In the genomic region with DNA sequence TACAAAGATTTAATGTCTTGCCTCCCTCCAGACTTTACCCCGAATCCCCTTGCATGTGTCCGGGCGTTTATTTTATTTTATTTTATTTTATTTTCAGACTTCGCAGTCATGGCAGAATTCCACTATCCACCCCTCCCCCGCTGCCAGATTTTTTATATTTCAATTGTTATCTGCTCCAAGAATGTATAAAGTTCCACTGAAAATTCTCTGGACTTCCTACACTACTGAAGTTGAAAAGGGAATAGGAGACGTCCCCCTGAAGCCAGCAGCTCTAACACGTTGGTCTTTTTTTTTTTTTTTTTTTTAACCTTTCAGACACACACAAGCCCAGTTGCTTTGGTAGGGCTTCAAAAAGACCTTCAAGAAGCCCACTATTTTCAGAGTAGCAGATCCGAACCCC, we compare ENCODE assay signal across 8 mouse cellular contexts. TPM values are rescaled to one million over a fixed set of nuclear protein-coding genes. Genes with fewer than 3 reads are reported as not detected.
A peak's percentile ranks its signal among the peaks of the same experiment; 100 is the strongest.
DNase-seq lines count a peak whose midpoint lies in the region; ATAC-seq lines count a peak whose summit lies in the region.

No protein-coding gene starts in this region.

- ATAC-seq in heart, embryonic 14.5 days (ENCODE audit: insufficient number of reproducible peaks, insufficient read depth, low FRiP score, low read depth): no peak
- ATAC-seq in hindbrain, embryonic 14.5 days (ENCODE audit: low FRiP score): no peak
- no peak for ATAC-seq in midbrain, embryonic 12.5 days (ENCODE audit: low FRiP score, low read depth)

- H3K9me3 ChIP-seq in heart, embryonic 14.5 days (ENCODE audit: control insufficient read depth, low read length): no peaks in the 10 kb centered on the region
- no peaks in the 10 kb centered on the region for H3K9me3 ChIP-seq in embryonic facial prominence, embryonic 10.5 days
- no peaks in the 10 kb centered on the region for H3K9me3 ChIP-seq in hindbrain, embryonic 14.5 days (ENCODE audit: control insufficient read depth, low read length)
- no peaks in the 10 kb centered on the region for H3K9me3 ChIP-seq in midbrain, embryonic 12.5 days

- H3K4me3 ChIP-seq in heart, embryonic 14.5 days (ENCODE audit: control insufficient read depth in 1 of 2, insufficient read depth in 1 of 2, low read depth in 1 of 2, low read length in 2 of 2): peak overlapping the region; percentile 76 to 94
- peak overlapping the region; percentile 81 for H3K4me3 ChIP-seq in embryonic facial prominence, embryonic 10.5 days
- peak overlapping the region; percentile 60; the same call in 1 of the 2 replicates for H3K4me3 ChIP-seq in hindbrain, embryonic 14.5 days (replicated peaks; ENCODE audit: low read length)
- peak overlapping the region; percentile 67 for H3K4me3 ChIP-seq in midbrain, embryonic 12.5 days

- peak overlapping the region; percentile 85 for H3K4me2 ChIP-seq in heart, embryonic 14.5 days (ENCODE audit: low read length)
- H3K4me2 ChIP-seq in hindbrain, embryonic 14.5 days (replicated peaks): peak overlapping the region; percentile 90
- peak overlapping the region; percentile 91 for H3K4me2 ChIP-seq in midbrain, embryonic 12.5 days (replicated peaks)

- H3K4me1 ChIP-seq in heart, embryonic 14.5 days (ENCODE audit: control insufficient read depth in 2 of 2, insufficient read depth in 2 of 2, low read length in 2 of 2): peaks cover 5 to 7% of the 10 kb centered on the region in 2 experiments
- peaks cover 32% of the 10 kb centered on the region for H3K4me1 ChIP-seq in embryonic facial prominence, embryonic 10.5 days
- peaks cover 9% of the 10 kb centered on the region; the same call in 1 of the 2 replicates for H3K4me1 ChIP-seq in hindbrain, embryonic 14.5 days (replicated peaks; ENCODE audit: control insufficient read depth, insufficient read depth, low read length)
- H3K4me1 ChIP-seq in midbrain, embryonic 12.5 days: peaks cover 13% of the 10 kb centered on the region

- DNase-seq in heart, adult 18-20 months: no peak
- DNase-seq in embryonic facial prominence, embryonic 10.5 days (ENCODE audit: low spot score): no peak
- DNase-seq in hindbrain, embryonic 14.5 days (ENCODE audit: low spot score): no peak
- no peak for DNase-seq in gastrocnemius, postnatal 4 days (ENCODE audit: low spot score in 2 of 2)
- no peak for DNase-seq in right cerebral cortex, postnatal 4 days
- no peak for DNase-seq in urinary bladder, postnatal 14 days (ENCODE audit: low spot score)

- no peaks in the 10 kb centered on the region for H3K27me3 ChIP-seq in heart, embryonic 14.5 days (ENCODE audit: control insufficient read depth, insufficient read depth, low read length)
- no peaks in the 10 kb centered on the region for H3K27me3 ChIP-seq in embryonic facial prominence, embryonic 10.5 days (replicated peaks; ENCODE audit: low read depth, poor library complexity, severe bottlenecking)
- H3K27me3 ChIP-seq in hindbrain, embryonic 14.5 days (ENCODE audit: control insufficient read depth, insufficient read depth, low read length): peaks cover 16% of the 10 kb centered on the region
- H3K27me3 ChIP-seq in midbrain, embryonic 12.5 days: peaks cover 30% of the 10 kb centered on the region

- peak overlapping the region; percentile 85 for H3K9ac ChIP-seq in heart, embryonic 14.5 days (ENCODE audit: low read length)
- peak overlapping the region; percentile 58; the same call in 1 of the 2 replicates for H3K9ac ChIP-seq in hindbrain, embryonic 14.5 days
- H3K9ac ChIP-seq in midbrain, embryonic 12.5 days (replicated peaks): no peak overlapping the region; the same call in 1 of the 2 replicates

- H3K36me3 ChIP-seq in heart, embryonic 14.5 days (ENCODE audit: control insufficient read depth, insufficient read depth, low read length): peaks cover 19% of the 10 kb centered on the region
- peaks cover 18% of the 10 kb centered on the region for H3K36me3 ChIP-seq in embryonic facial prominence, embryonic 10.5 days (replicated peaks)
- H3K36me3 ChIP-seq in hindbrain, embryonic 14.5 days (replicated peaks; ENCODE audit: control insufficient read depth, insufficient read depth): no peaks in the 10 kb centered on the region
- H3K36me3 ChIP-seq in midbrain, embryonic 12.5 days: 0 out of 2 replicates have a peak, but pooled peaks cover 3% of the 10 kb centered on the region

- peak overlapping the region; percentile 90 to 91 for H3K27ac ChIP-seq in heart, embryonic 14.5 days (replicated peaks in 1 of 2; ENCODE audit: control insufficient read depth in 1 of 2, insufficient read depth in 1 of 2, low read depth in 2 of 2, low read length in 2 of 2)
- peak overlapping the region; percentile 98 for H3K27ac ChIP-seq in embryonic facial prominence, embryonic 10.5 days (replicated peaks)
- H3K27ac ChIP-seq in hindbrain, embryonic 14.5 days: no peak overlapping the region
- H3K27ac ChIP-seq in midbrain, embryonic 12.5 days (replicated peaks): no peak overlapping the region

- 19% methylated on average over 8 of the region's 8 CpGs for WGBS in heart, embryonic 14.5 days
- 15% methylated on average over 8 of the region's 8 CpGs for WGBS in embryonic facial prominence, embryonic 10.5 days
- WGBS in hindbrain, embryonic 14.5 days: 16% methylated on average over 8 of the region's 8 CpGs
- 10% methylated on average over 8 of the region's 8 CpGs for WGBS in midbrain, embryonic 12.5 days

RNA-seq across cellular contexts. Expression of gene Fn1, which starts 1.2 kb away (rescaled TPM):
- 215 and 242 TPM in 2 replicates for polyA plus RNA-seq in heart, embryonic 14.5 days (2014; fragmentation: Nextera tagmentation; extraction: Ambion mirVana)
- total RNA-seq in heart, adult 18-20 months (2021): 10 to 100 TPM; 48.4 to 59.7 TPM
- 119 and 130 TPM in 2 replicates for polyA plus RNA-seq in embryonic facial prominence, embryonic 10.5 days (2016; fragmentation: Nextera tagmentation; extraction: Ambion mirVana)
- 33.6 and 39.5 TPM in 2 replicates for polyA plus RNA-seq in hindbrain, embryonic 14.5 days (2014; fragmentation: Nextera tagmentation; extraction: Ambion mirVana)
- polyA plus RNA-seq in midbrain, embryonic 12.5 days (2016; fragmentation: Nextera tagmentation; extraction: Ambion mirVana): 91.1 and 108 TPM in 2 replicates
- total RNA-seq in gastrocnemius, postnatal 4 days (2021): 100 to 1,000 TPM; 658 to 717 TPM

Comparison
In these comparisons a context has a peak if more than half of its experiments do, and no peak if none do; other contexts are left out.
1. H3K27ac ChIP-seq: peak in heart, embryonic 14.5 days (2 of 2) and embryonic facial prominence, embryonic 10.5 days (single experiment); none in hindbrain, embryonic 14.5 days (single experiment) and midbrain, embryonic 12.5 days (single experiment).
2. Peak in every context shown above with its lines, with median percentiles within 50 percentile points of each other: H3K4me2 ChIP-seq and H3K4me3 ChIP-seq.